Mouse (Mus musculus): ENCODE data around the gene Ndufa1. TPM values are rescaled to one million over a fixed set of nuclear protein-coding genes. Genes with fewer than 3 reads are reported as not detected.
"Not testable (repeated sequence)": the region's sequence is repeated elsewhere in the genome, so short reads cannot be mapped to it uniquely, and the experiment has no call there.

Ndufa1 gene
- polyA plus RNA-seq, 1 experiment from 2014 or later: 410 TPM

DNA sequence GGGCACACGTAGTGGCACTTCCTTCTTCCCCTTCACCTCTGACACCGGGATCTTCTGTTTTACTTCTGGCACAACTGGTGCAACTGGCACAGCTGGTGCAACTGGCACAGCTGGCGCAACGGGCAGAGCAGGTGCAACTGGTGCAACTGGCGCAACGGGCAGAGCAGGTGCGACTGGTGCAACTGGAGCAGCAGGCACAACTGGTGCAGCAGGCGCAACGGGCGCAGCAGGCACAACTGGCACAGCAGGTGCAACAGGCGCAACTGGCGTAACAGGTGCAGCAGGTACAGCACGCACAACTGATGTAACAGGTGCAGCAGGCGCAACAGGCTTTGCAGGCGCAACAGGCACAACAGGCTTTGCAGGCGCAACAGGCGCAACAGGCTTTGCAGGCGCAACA, 27.8 kb downstream of the Ndufa1 start:
- no peaks in the 10 kb centered on the region for H3K9me3 ChIP-seq (ENCODE audit: control insufficient read depth, low read length)
- H3K27ac ChIP-seq (ENCODE audit: low read depth, low read length): no peak overlapping the region
- H3K4me1 ChIP-seq (ENCODE audit: control insufficient read depth, insufficient read depth, low read length): no peaks in the 10 kb centered on the region
- no peaks in the 10 kb centered on the region for H3K36me3 ChIP-seq (ENCODE audit: control insufficient read depth, insufficient read depth, low read length)
- H3K9ac ChIP-seq (ENCODE audit: low read depth, low read length): no peak overlapping the region
- no peak overlapping the region for H3K4me3 ChIP-seq (ENCODE audit: low read length)
- 76% methylated on average over 18 of the region's 18 CpGs for WGBS
- no peak overlapping the region for H3K4me2 ChIP-seq (replicated peaks; ENCODE audit: low read depth, low read length)
- ATAC-seq (ENCODE audit: low FRiP score, low TSS enrichment): no peak
- H3K27me3 ChIP-seq (ENCODE audit: control insufficient read depth, insufficient read depth, low read length): no peaks in the 10 kb centered on the region

DNA sequence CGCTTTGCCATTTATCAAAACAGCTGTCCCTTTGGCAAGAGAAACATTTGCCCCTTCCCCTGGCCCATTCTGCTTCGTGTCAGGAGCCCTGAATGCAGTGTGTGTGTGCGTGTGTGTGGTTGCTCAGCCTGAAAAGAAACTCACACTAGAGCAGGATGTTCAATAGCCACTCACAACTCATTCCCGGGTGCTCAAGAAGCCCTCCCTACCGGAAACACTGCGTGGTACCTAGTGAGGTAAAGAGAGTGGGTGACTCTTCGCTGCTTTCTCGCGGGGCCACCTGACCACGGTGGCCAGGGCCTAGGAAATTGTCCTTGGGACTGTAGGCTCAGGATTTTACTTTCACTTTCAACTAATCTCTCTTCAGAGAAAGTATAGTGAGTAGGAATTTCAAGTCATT, 29.8 kb downstream of the Ndufa1 start:
- no peaks in the 10 kb centered on the region for H3K36me3 ChIP-seq (ENCODE audit: control insufficient read depth, insufficient read depth, low read length)
- ATAC-seq (ENCODE audit: low FRiP score, low TSS enrichment): no peak
- H3K27ac ChIP-seq (ENCODE audit: low read depth, low read length): no peak overlapping the region
- H3K4me2 ChIP-seq (replicated peaks; ENCODE audit: low read depth, low read length): no peak overlapping the region
- H3K4me3 ChIP-seq (ENCODE audit: low read length): no peak overlapping the region
- H3K27me3 ChIP-seq (ENCODE audit: control insufficient read depth, insufficient read depth, low read length): no peaks in the 10 kb centered on the region
- H3K9ac ChIP-seq (ENCODE audit: low read depth, low read length): no peak overlapping the region
- H3K9me3 ChIP-seq (ENCODE audit: control insufficient read depth, low read length): no peaks in the 10 kb centered on the region
- no peaks in the 10 kb centered on the region for H3K4me1 ChIP-seq (ENCODE audit: control insufficient read depth, insufficient read depth, low read length)
- 80% methylated on average over 10 of the region's 10 CpGs for WGBS

DNA sequence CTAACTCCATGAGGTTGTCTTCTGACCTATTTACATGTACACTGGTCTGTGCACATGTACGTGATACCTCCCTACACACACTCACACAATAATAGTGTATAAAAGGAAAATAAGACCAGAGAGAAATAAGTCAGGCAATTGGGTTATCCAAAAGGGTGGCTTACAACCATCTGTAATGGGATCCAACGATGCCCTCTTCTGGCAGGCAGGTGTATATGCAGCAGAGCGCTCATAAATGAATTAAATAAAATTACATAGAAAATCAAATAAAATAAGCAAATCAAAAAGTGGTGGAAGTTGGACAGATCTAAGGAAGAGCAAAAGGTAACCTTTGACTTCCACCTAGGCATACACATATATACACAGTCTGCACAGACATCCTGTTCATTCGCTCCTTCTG, 33.1 kb downstream of the Ndufa1 start:
- Histone ChIP-seq H3K9ac (ENCODE audit: low read depth, low read length) (no peak overlapping the region), H3K9me3 (ENCODE audit: control insufficient read depth, low read length) (no peaks in the 10 kb centered on the region), H3K27me3 (ENCODE audit: control insufficient read depth, insufficient read depth, low read length) (no peaks in the 10 kb centered on the region), H3K36me3 (ENCODE audit: control insufficient read depth, insufficient read depth, low read length) (no peaks in the 10 kb centered on the region; the same call in 1 of the 2 replicates), H3K4me3 (ENCODE audit: low read length) (no peak overlapping the region), H3K4me1 (ENCODE audit: control insufficient read depth, insufficient read depth, low read length) (no peaks in the 10 kb centered on the region), H3K27ac (ENCODE audit: low read depth, low read length) (no peak overlapping the region), H3K4me2 (replicated peaks; ENCODE audit: low read depth, low read length) (no peak overlapping the region)
- ATAC-seq (ENCODE audit: low FRiP score, low TSS enrichment): no peak
- 65% methylated on average over 4 of the region's 4 CpGs for WGBS

DNA sequence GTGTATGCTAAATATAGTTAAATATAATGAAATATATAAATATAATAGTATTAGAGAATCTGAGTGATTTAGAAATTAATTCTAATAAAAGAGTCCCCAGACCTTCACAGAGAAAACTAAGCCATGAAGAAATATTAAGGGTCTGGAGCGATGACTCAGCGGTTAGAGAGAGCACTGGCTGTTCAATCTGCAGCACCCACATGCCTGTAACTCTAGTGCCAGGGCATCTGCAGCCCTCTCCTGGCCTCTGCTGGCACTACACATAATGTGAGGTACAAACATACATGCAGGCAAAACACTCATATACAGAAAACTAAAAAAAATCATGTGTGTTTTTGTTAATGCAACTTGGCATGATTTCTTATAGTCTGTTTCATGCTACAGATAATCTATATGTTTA, 46.0 kb downstream of the Ndufa1 start:
- H3K9me3 ChIP-seq (ENCODE audit: control insufficient read depth, low read length): no peaks in the 10 kb centered on the region
- H3K27ac ChIP-seq (ENCODE audit: low read depth, low read length): no peak overlapping the region
- WGBS: 98% methylated on average over 2 of the region's 2 CpGs
- no peaks in the 10 kb centered on the region for H3K4me1 ChIP-seq (ENCODE audit: control insufficient read depth, insufficient read depth, low read length)
- H3K9ac ChIP-seq (ENCODE audit: low read depth, low read length): no peak overlapping the region
- no peak overlapping the region for H3K4me2 ChIP-seq (replicated peaks; ENCODE audit: low read depth, low read length)
- H3K27me3 ChIP-seq (ENCODE audit: control insufficient read depth, insufficient read depth, low read length): no peaks in the 10 kb centered on the region
- ATAC-seq (ENCODE audit: low FRiP score, low TSS enrichment): no peak
- H3K4me3 ChIP-seq (ENCODE audit: low read length): no peak overlapping the region
- H3K36me3 ChIP-seq (ENCODE audit: control insufficient read depth, insufficient read depth, low read length): peaks cover 4% of the 10 kb centered on the region; the same call in 1 of the 2 replicates

DNA sequence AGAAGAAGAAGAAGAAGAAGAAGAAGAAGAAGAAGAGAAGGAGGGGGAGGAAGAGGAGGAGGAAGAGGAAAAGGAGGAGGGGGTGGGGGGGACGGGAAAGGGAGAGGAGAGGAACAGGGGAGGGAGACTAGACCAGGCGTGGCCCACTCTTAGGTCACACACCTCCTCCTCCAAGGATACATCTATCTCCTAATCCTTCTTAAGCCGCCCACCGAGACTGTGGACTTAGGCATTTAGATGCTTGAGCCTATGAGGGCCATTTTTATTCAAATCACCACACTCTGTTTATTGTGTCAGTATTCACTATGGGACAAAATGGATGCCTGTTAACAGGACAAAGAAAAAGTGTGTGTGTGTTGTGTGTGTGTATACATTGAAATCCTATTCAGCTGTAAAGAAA, 46.5 kb downstream of the Ndufa1 start:
- H3K27me3 ChIP-seq (ENCODE audit: control insufficient read depth, insufficient read depth, low read length); H3K27ac ChIP-seq (ENCODE audit: low read depth, low read length); H3K36me3 ChIP-seq (ENCODE audit: control insufficient read depth, insufficient read depth, low read length); H3K4me2 ChIP-seq (replicated peaks; ENCODE audit: low read depth, low read length); ATAC-seq (ENCODE audit: low FRiP score, low TSS enrichment); H3K4me1 ChIP-seq (ENCODE audit: control insufficient read depth, insufficient read depth, low read length); H3K9ac ChIP-seq (ENCODE audit: low read depth, low read length); H3K4me3 ChIP-seq (ENCODE audit: low read length); H3K9me3 ChIP-seq (ENCODE audit: control insufficient read depth, low read length): not testable (repeated sequence)
- WGBS: 50% methylated on average over 1 of the region's 4 CpGs

DNA sequence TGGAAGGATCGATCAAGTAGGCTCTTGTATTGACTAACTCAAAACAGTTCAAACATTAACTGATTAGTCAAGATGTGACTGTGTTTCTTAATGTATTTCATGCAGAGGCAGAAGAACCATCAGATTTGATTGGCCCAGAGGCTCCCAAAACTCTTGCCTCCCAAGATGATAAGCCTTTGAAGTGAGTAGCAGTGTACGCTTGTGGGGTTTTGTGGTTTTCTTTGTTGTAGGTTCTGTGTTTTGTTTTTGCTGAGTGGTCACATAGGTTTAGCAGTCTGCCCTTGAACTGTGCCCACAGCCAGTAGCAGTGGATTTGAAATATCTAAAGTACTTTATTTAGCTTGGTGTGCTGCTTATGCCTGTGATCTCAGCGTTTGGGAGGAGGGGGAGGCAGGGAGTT, 49.2 kb downstream of the Ndufa1 start:
- H3K4me2 ChIP-seq (replicated peaks; ENCODE audit: low read depth, low read length): no peak overlapping the region

More for the DNA sequence above, 49.2 kb downstream of the Ndufa1 start:
- H3K4me3 ChIP-seq (ENCODE audit: low read length): no peak overlapping the region
- 83% methylated on average over 3 of the region's 3 CpGs for WGBS
- no peak overlapping the region for H3K9ac ChIP-seq (ENCODE audit: low read depth, low read length)
- ATAC-seq (ENCODE audit: low FRiP score, low TSS enrichment): no peak
- no peaks in the 10 kb centered on the region for H3K4me1 ChIP-seq (ENCODE audit: control insufficient read depth, insufficient read depth, low read length)
- H3K27ac ChIP-seq (ENCODE audit: low read depth, low read length): no peak overlapping the region
- H3K36me3 ChIP-seq (ENCODE audit: control insufficient read depth, insufficient read depth, low read length): peaks cover 4% of the 10 kb centered on the region; the same call in 1 of the 2 replicates
- no peaks in the 10 kb centered on the region for H3K9me3 ChIP-seq (ENCODE audit: control insufficient read depth, low read length)
- H3K27me3 ChIP-seq (ENCODE audit: control insufficient read depth, insufficient read depth, low read length): no peaks in the 10 kb centered on the region

Other genes starting within 250 kb of the Ndufa1 start
- gene Sept6, start 199.4 kb downstream of the Ndufa1 start, polyA plus RNA-seq (2014; fragmentation: Nextera tagmentation; extraction: Ambion mirVana): 19.3 and 27.9 TPM in 2 replicates
- not detected in 2 replicates for gene Sowahd, start 142.3 kb downstream of the Ndufa1 start, polyA plus RNA-seq (2014; fragmentation: Nextera tagmentation; extraction: Ambion mirVana)
- 608 and 939 TPM in 2 replicates for gene Rpl39, start 105.8 kb downstream of the Ndufa1 start, polyA plus RNA-seq (2014; fragmentation: Nextera tagmentation; extraction: Ambion mirVana)
- gene Upf3b, start 80.8 kb downstream of the Ndufa1 start, polyA plus RNA-seq (2014; fragmentation: Nextera tagmentation; extraction: Ambion mirVana): 27.4 and 33.8 TPM in 2 replicates
- 21.1 and 21.5 TPM in 2 replicates for gene Nkap, start 64.4 kb downstream of the Ndufa1 start, polyA plus RNA-seq (2014; fragmentation: Nextera tagmentation; extraction: Ambion mirVana)
- 0.23 TPM in 1 of 2 replicates, not detected in the other for gene Akap14, start 22.3 kb downstream of the Ndufa1 start, polyA plus RNA-seq (2014; fragmentation: Nextera tagmentation; extraction: Ambion mirVana)
- gene Rnf113a1, start 82 bp upstream of the Ndufa1 start, polyA plus RNA-seq (2014; fragmentation: Nextera tagmentation; extraction: Ambion mirVana): 8.5 and 11.3 TPM in 2 replicates
- not detected in 2 replicates for gene Gm9, start 19.9 kb upstream of the Ndufa1 start, polyA plus RNA-seq (2014; fragmentation: Nextera tagmentation; extraction: Ambion mirVana)
- gene Rhox1, start 31.1 kb upstream of the Ndufa1 start, polyA plus RNA-seq (2014; fragmentation: Nextera tagmentation; extraction: Ambion mirVana): not detected in 2 replicates
- gene Rhox2a, start 53.8 kb upstream of the Ndufa1 start, polyA plus RNA-seq (2014; fragmentation: Nextera tagmentation; extraction: Ambion mirVana): not detected in 2 replicates
- gene Rhox3a, start 58.8 kb upstream of the Ndufa1 start, polyA plus RNA-seq (2014; fragmentation: Nextera tagmentation; extraction: Ambion mirVana): not detected in 2 replicates
- not detected in 2 replicates for gene Rhox4a, start 74.2 kb upstream of the Ndufa1 start, polyA plus RNA-seq (2014; fragmentation: Nextera tagmentation; extraction: Ambion mirVana)
- not detected in 2 replicates for gene Rhox3a2, start 188.9 kb upstream of the Ndufa1 start, polyA plus RNA-seq (2014; fragmentation: Nextera tagmentation; extraction: Ambion mirVana)
- not detected in 2 replicates for gene Rhox4a2, start 199.7 kb upstream of the Ndufa1 start, polyA plus RNA-seq (2014; fragmentation: Nextera tagmentation; extraction: Ambion mirVana)
- gene Rhox2b, start 220.9 kb upstream of the Ndufa1 start, polyA plus RNA-seq (2014; fragmentation: Nextera tagmentation; extraction: Ambion mirVana): not detected in 2 replicates
- not detected in 2 replicates for gene Rhox4b, start 241.3 kb upstream of the Ndufa1 start, polyA plus RNA-seq (2014; fragmentation: Nextera tagmentation; extraction: Ambion mirVana)

Measured in kidney, embryonic 14.5 days (tissue).